In the genomic region with DNA sequence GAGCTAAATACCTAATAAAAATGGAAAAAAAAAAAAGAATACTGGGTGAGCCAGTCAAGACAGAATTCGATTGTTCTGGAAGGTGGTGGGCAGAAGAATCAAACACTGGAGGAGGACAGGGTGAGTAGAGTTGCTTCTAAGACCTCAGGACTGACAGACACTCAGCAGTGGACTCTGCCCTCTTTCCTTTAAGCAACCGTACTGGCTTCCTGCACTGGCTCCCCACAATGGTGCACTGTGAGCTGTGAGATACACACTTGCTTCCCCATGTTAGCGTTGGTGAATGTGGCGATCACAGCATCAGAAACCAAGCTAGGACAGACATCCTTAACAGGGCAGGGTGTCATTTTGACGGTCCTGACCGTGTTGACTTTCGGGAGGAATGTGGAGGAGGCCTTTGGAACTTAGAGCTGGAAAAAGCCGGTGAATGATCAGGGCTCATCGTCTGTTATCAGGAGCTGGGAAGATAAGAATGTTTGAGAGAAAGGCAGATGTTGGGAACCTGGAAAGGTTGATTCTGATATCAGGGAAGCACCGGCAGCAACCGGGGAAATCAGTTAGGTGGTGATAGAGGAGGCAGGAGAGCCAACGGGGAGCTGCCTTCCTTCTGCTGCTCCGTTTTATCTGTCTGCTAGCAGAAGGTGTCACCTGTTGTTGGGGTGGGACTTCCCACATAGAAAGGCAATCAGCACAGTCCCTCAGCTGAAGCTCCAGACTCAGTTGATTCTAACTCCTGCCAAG, we compare ENCODE assay signal across 19 mouse cellular contexts.
"Had no signal": no experiment of that assay in that cellular context is flagged by ENCODE, and none has a peak within 500 bp of the region (broad histone marks: within the 10 kb centered on the region; RNA-seq: fewer than 3 reads in every experiment).

No protein-coding gene starts in this region.

- H3K27ac ChIP-seq: hindbrain, postnatal 0 days; limb, embryonic 13.5 days; liver, embryonic 13.5 days; macrophage; stomach, postnatal 0 days had no signal

- H3K4me1 ChIP-seq: liver, embryonic 13.5 days had no signal

- H3K9ac ChIP-seq: limb, embryonic 13.5 days; liver, embryonic 13.5 days; lung, embryonic 14.5 days had no signal

- H3K4me3 ChIP-seq: limb, embryonic 13.5 days; liver, embryonic 13.5 days had no signal

- H3K36me3 ChIP-seq: limb, embryonic 13.5 days; liver, embryonic 13.5 days had no signal

- H3K27me3 ChIP-seq: liver, embryonic 13.5 days had no signal

- DNase-seq: kidney, adult 18-20 months; kidney, adult 9 months; kidney, postnatal 14 days; kidney, postnatal 4 days; left cerebral cortex, postnatal 4 days; liver; liver, embryonic 13.5 days; lung, embryonic 14.5 days; midbrain, embryonic 14.5 days; right cerebral cortex, adult 18-20 months; right cerebral cortex, postnatal 25 days; thymus, adult 2 months; thymus, postnatal 25 days had no signal

- H3K9me3 ChIP-seq: limb, embryonic 13.5 days had no signal

- ATAC-seq: hindbrain, postnatal 0 days; inflammation-experienced regulatory T-cells, adult 6 months; lung, postnatal 0 days had no signal

- H3K4me2 ChIP-seq: limb, embryonic 13.5 days; liver, embryonic 13.5 days; lung, embryonic 14.5 days had no signal
